ENCODE assay signal across 35 mouse cellular contexts in genomic region chr7:45138403-45138802, GRCm38 (mm10). TPM values are rescaled to one million over a fixed set of nuclear protein-coding genes. Genes with fewer than 3 reads are reported as not detected.
DNase-seq lines count a peak whose midpoint lies in the region; ATAC-seq and TF ChIP-seq lines count a peak whose summit lies in the region.
"Had no signal": no experiment of that assay in that cellular context is flagged by ENCODE, and none has a peak within 500 bp of the region (broad histone marks: within the 10 kb centered on the region; RNA-seq: fewer than 3 reads in every experiment).

No protein-coding gene starts in this region.

- TF ChIP-seq CTCF in gastrocnemius, adult 2 months (IDR thresholded peaks at IDR 0.05), result no peak

- peaks cover 13% of the 10 kb centered on the region; the same call in 1 of the 2 replicates for H3K27me3 ChIP-seq in embryonic facial prominence, embryonic 12.5 days
- H3K27me3 ChIP-seq in embryonic facial prominence, embryonic 10.5 days (replicated peaks; ENCODE audit: low read depth, poor library complexity, severe bottlenecking), result peaks cover 33% of the 10 kb centered on the region
- H3K27me3 ChIP-seq in heart, embryonic 13.5 days (replicated peaks), result peaks cover 7% of the 10 kb centered on the region; the same call in 1 of the 2 replicates
- H3K27me3 ChIP-seq in limb, embryonic 13.5 days, result peaks cover 31% of the 10 kb centered on the region
- H3K27me3 ChIP-seq: embryonic facial prominence, embryonic 15.5 days; midbrain, embryonic 15.5 days; stomach, embryonic 15.5 days had no signal

- no peak overlapping the region for H3K27ac ChIP-seq in embryonic facial prominence, embryonic 12.5 days
- H3K27ac ChIP-seq in embryonic facial prominence, embryonic 10.5 days (replicated peaks), result no peak overlapping the region
- H3K27ac ChIP-seq in heart, embryonic 13.5 days (replicated peaks), result 0 out of 2 replicates have a peak overlapping the region, but pooled peaks have one; percentile 24
- H3K27ac ChIP-seq in limb, embryonic 13.5 days, result no peak overlapping the region
- H3K27ac ChIP-seq in gastrocnemius, adult 2 months, result no peak overlapping the region
- H3K27ac ChIP-seq: embryonic facial prominence, embryonic 15.5 days; heart, adult 2 months; hindbrain, embryonic 10.5 days; hindbrain, embryonic 15.5 days; midbrain, embryonic 15.5 days; neural tube, embryonic 15.5 days; stomach, embryonic 15.5 days had no signal

- H3K4me2 ChIP-seq in embryonic facial prominence, embryonic 12.5 days (replicated peaks), result no peak overlapping the region
- H3K4me2 ChIP-seq in heart, embryonic 13.5 days, result 0 out of 2 replicates have a peak overlapping the region, but pooled peaks have one; percentile 28
- H3K4me2 ChIP-seq in limb, embryonic 13.5 days (replicated peaks), result no peak overlapping the region
- H3K4me2 ChIP-seq: embryonic facial prominence, embryonic 15.5 days; hindbrain, embryonic 15.5 days; lung, embryonic 14.5 days; midbrain, embryonic 15.5 days; neural tube, embryonic 15.5 days; stomach, embryonic 15.5 days had no signal

- H3K4me1 ChIP-seq in embryonic facial prominence, embryonic 12.5 days, result peaks cover 7% of the 10 kb centered on the region; the same call in 1 of the 2 replicates
- peaks cover 24% of the 10 kb centered on the region for H3K4me1 ChIP-seq in embryonic facial prominence, embryonic 10.5 days
- peaks cover 39% of the 10 kb centered on the region for H3K4me1 ChIP-seq in heart, embryonic 13.5 days
- 0 out of 2 replicates have a peak, but pooled peaks cover 7% of the 10 kb centered on the region for H3K4me1 ChIP-seq in limb, embryonic 13.5 days

- no peak for DNase-seq in embryonic facial prominence, embryonic 10.5 days (ENCODE audit: low spot score)
- DNase-seq in heart, adult 9 months (ENCODE audit: low spot score in 2 of 2), result no peak
- peak; percentile 43 for DNase-seq in 416B (ENCODE audit: low read depth)
- no peak for DNase-seq in left cerebral cortex, adult 18-20 months (ENCODE audit: low spot score in 2 of 2)
- no peak for DNase-seq in gastrocnemius, adult 2 months
- DNase-seq: adrenal gland, adult 2 months; adrenal gland, postnatal 36 days; cerebellum, adult 18-20 months; cerebellum, postnatal 10 days; gastrocnemius, postnatal 36 days; heart, adult 2 months; kidney, adult 11 months; kidney, postnatal 14 days; layer of hippocampus, adult 9-11 months; lung, embryonic 14.5 days; lung, postnatal 14 days; retina, postnatal 1 day; right cerebral cortex, postnatal 14 days; thymus, adult 18-20 months; thymus, postnatal 25 days had no signal

- no peaks in the 10 kb centered on the region for H3K9me3 ChIP-seq in embryonic facial prominence, embryonic 12.5 days
- H3K9me3 ChIP-seq in embryonic facial prominence, embryonic 10.5 days, result no peaks in the 10 kb centered on the region
- H3K9me3 ChIP-seq in heart, embryonic 13.5 days, result no peaks in the 10 kb centered on the region
- H3K9me3 ChIP-seq in limb, embryonic 13.5 days, result no peaks in the 10 kb centered on the region
- H3K9me3 ChIP-seq: embryonic facial prominence, embryonic 15.5 days; hindbrain, embryonic 10.5 days; hindbrain, embryonic 15.5 days; midbrain, embryonic 15.5 days; neural tube, embryonic 15.5 days; stomach, embryonic 15.5 days had no signal

- peaks cover 14% of the 10 kb centered on the region for H3K36me3 ChIP-seq in embryonic facial prominence, embryonic 12.5 days
- peaks cover 22% of the 10 kb centered on the region for H3K36me3 ChIP-seq in embryonic facial prominence, embryonic 10.5 days (replicated peaks)
- H3K36me3 ChIP-seq in heart, embryonic 13.5 days, result peaks cover 18% of the 10 kb centered on the region
- peaks cover 21% of the 10 kb centered on the region for H3K36me3 ChIP-seq in limb, embryonic 13.5 days
- H3K36me3 ChIP-seq: hindbrain, embryonic 15.5 days; midbrain, embryonic 15.5 days; neural tube, embryonic 15.5 days had no signal

- 82% methylated on average over 1 of the region's 1 CpGs for WGBS in embryonic facial prominence, embryonic 12.5 days
- 88% methylated on average over 1 of the region's 1 CpGs for WGBS in embryonic facial prominence, embryonic 10.5 days
- 88% methylated on average over 1 of the region's 1 CpGs for WGBS in heart, embryonic 13.5 days
- 79% methylated on average over 1 of the region's 1 CpGs for WGBS in limb, embryonic 13.5 days

- 0 out of 2 replicates have a peak overlapping the region, but pooled peaks have one; percentile 0 for H3K9ac ChIP-seq in embryonic facial prominence, embryonic 12.5 days
- peak overlapping the region; percentile 50 for H3K9ac ChIP-seq in heart, embryonic 13.5 days
- 0 out of 2 replicates have a peak overlapping the region, but pooled peaks have one; percentile 19 for H3K9ac ChIP-seq in limb, embryonic 13.5 days
- H3K9ac ChIP-seq: embryonic facial prominence, embryonic 15.5 days; hindbrain, embryonic 15.5 days; lung, embryonic 14.5 days; midbrain, embryonic 15.5 days; neural tube, embryonic 15.5 days; stomach, embryonic 15.5 days had no signal

- no peak overlapping the region for H3K4me3 ChIP-seq in embryonic facial prominence, embryonic 12.5 days
- no peak overlapping the region for H3K4me3 ChIP-seq in embryonic facial prominence, embryonic 10.5 days
- H3K4me3 ChIP-seq in heart, embryonic 13.5 days, result no peak overlapping the region
- H3K4me3 ChIP-seq in limb, embryonic 13.5 days, result no peak overlapping the region
- no peak overlapping the region for H3K4me3 ChIP-seq in gastrocnemius, adult 2 months
- H3K4me3 ChIP-seq: embryonic facial prominence, embryonic 15.5 days; heart, adult 2 months; hindbrain, embryonic 10.5 days; hindbrain, embryonic 15.5 days; midbrain, embryonic 15.5 days; neural tube, embryonic 15.5 days; stomach, embryonic 15.5 days had no signal

- intact Hi-C loops in gastrocnemius, adult 2 months (cut with DNase I), result loop anchor here (5.0 kb wide), 1 partner anchor 156 kb away; no protein-coding TSS in a partner anchor

- ATAC-seq in embryonic facial prominence, embryonic 12.5 days (ENCODE audit: insufficient number of reproducible peaks, insufficient read depth, low FRiP score, low TSS enrichment), result no peak
- no peak for ATAC-seq in heart, embryonic 13.5 days (ENCODE audit: extremely low read depth, insufficient number of reproducible peaks, low FRiP score, low TSS enrichment)
- ATAC-seq in limb, embryonic 13.5 days (ENCODE audit: low FRiP score, low read depth), result no peak
- ATAC-seq: forebrain, embryonic 14.5 days; inflammation-experienced regulatory T-cells, adult 6 months; midbrain, embryonic 15.5 days had no signal

RNA-seq across cellular contexts. Expression of gene Flt3l, which starts 2.2 kb away (rescaled TPM):
- polyA plus RNA-seq in embryonic facial prominence, embryonic 12.5 days (2016; fragmentation: Nextera tagmentation; extraction: Ambion mirVana), result 0.67 and 1.1 TPM in 2 replicates
- 0.97 and 1.8 TPM in 2 replicates for polyA plus RNA-seq in embryonic facial prominence, embryonic 10.5 days (2016; fragmentation: Nextera tagmentation; extraction: Ambion mirVana)
- polyA plus RNA-seq in heart, embryonic 13.5 days (2015; fragmentation: Nextera tagmentation; extraction: Ambion mirVana), result 0.88 and 1.0 TPM in 2 replicates
- polyA plus RNA-seq in limb, embryonic 13.5 days (2015; fragmentation: Nextera tagmentation; extraction: Ambion mirVana), result 1.0 and 1.2 TPM in 2 replicates
- 1 to 10 TPM; 8.4 to 9.7 TPM for total RNA-seq in left cerebral cortex, adult 18-20 months (2021)
- total RNA-seq in gastrocnemius, adult 2 months (2021), result 1 to 10 TPM; 2.2 to 3.3 TPM

RNA-seq across cellular contexts. Expression of gene Gm45713, which starts 2.4 kb away (rescaled TPM):
- polyA plus RNA-seq in embryonic facial prominence, embryonic 12.5 days (2016; fragmentation: Nextera tagmentation; extraction: Ambion mirVana), result 0.22 and 0.27 TPM in 2 replicates
- polyA plus RNA-seq in embryonic facial prominence, embryonic 10.5 days (2016; fragmentation: Nextera tagmentation; extraction: Ambion mirVana), result 0.31 TPM in 1 of 2 replicates, not detected in the other
- 0.17 TPM in 1 of 2 replicates, not detected in the other for polyA plus RNA-seq in heart, embryonic 13.5 days (2015; fragmentation: Nextera tagmentation; extraction: Ambion mirVana)
- polyA plus RNA-seq in limb, embryonic 13.5 days (2015; fragmentation: Nextera tagmentation; extraction: Ambion mirVana), result 0.60 and 0.75 TPM in 2 replicates
- not detected for total RNA-seq in left cerebral cortex, adult 18-20 months (2021)
- total RNA-seq in gastrocnemius, adult 2 months (2021), result under 1 TPM in 1 of 2 experiments, not detected in 1; 0.26 TPM
- total RNA-seq: adrenal gland, adult 2 months; adrenal gland, postnatal 36 days; common myeloid progenitor, adult 5-6 weeks; gastrocnemius, postnatal 36 days; left cerebral cortex, adult 8-10 months; left cerebral cortex, postnatal 36 days; liver, adult 2 months had no signal
- polyA plus RNA-seq: hindbrain, embryonic 15.5 days; liver, adult 2 months; midbrain, embryonic 15.5 days had no signal

RNA-seq across cellular contexts. Expression of gene Rpl13a, which starts 9.8 kb away (rescaled TPM):
- 1,339 and 1,342 TPM in 2 replicates for polyA plus RNA-seq in embryonic facial prominence, embryonic 12.5 days (2016; fragmentation: Nextera tagmentation; extraction: Ambion mirVana)
- 1,273 and 1,282 TPM in 2 replicates for polyA plus RNA-seq in embryonic facial prominence, embryonic 10.5 days (2016; fragmentation: Nextera tagmentation; extraction: Ambion mirVana)
- 688 and 785 TPM in 2 replicates for polyA plus RNA-seq in heart, embryonic 13.5 days (2015; fragmentation: Nextera tagmentation; extraction: Ambion mirVana)
- polyA plus RNA-seq in limb, embryonic 13.5 days (2015; fragmentation: Nextera tagmentation; extraction: Ambion mirVana), result 1,305 and 1,326 TPM in 2 replicates
- 100 to 1,000 TPM; 712 to 811 TPM for total RNA-seq in left cerebral cortex, adult 18-20 months (2021)
- total RNA-seq in gastrocnemius, adult 2 months (2021), result 100 to 1,000 TPM; 552 to 624 TPM

RNA-seq across cellular contexts. Expression of gene Rps11, which starts 14.2 kb away (rescaled TPM):
- 1,448 and 1,491 TPM in 2 replicates for polyA plus RNA-seq in embryonic facial prominence, embryonic 12.5 days (2016; fragmentation: Nextera tagmentation; extraction: Ambion mirVana)
- 1,885 and 1,917 TPM in 2 replicates for polyA plus RNA-seq in embryonic facial prominence, embryonic 10.5 days (2016; fragmentation: Nextera tagmentation; extraction: Ambion mirVana)
- polyA plus RNA-seq in heart, embryonic 13.5 days (2015; fragmentation: Nextera tagmentation; extraction: Ambion mirVana), result 982 and 1,095 TPM in 2 replicates
- 1,512 and 1,535 TPM in 2 replicates for polyA plus RNA-seq in limb, embryonic 13.5 days (2015; fragmentation: Nextera tagmentation; extraction: Ambion mirVana)
- 100 to 1,000 TPM; 474 to 479 TPM for total RNA-seq in left cerebral cortex, adult 18-20 months (2021)
- total RNA-seq in gastrocnemius, adult 2 months (2021), result 100 to 1,000 TPM; 457 to 518 TPM

RNA-seq across cellular contexts. Expression of gene Pih1d1, which starts 15.7 kb away (rescaled TPM):
- 90.4 and 93.0 TPM in 2 replicates for polyA plus RNA-seq in embryonic facial prominence, embryonic 12.5 days (2016; fragmentation: Nextera tagmentation; extraction: Ambion mirVana)
- polyA plus RNA-seq in embryonic facial prominence, embryonic 10.5 days (2016; fragmentation: Nextera tagmentation; extraction: Ambion mirVana), result 99.6 and 103 TPM in 2 replicates
- 82.2 and 89.3 TPM in 2 replicates for polyA plus RNA-seq in heart, embryonic 13.5 days (2015; fragmentation: Nextera tagmentation; extraction: Ambion mirVana)
- 86.9 and 87.1 TPM in 2 replicates for polyA plus RNA-seq in limb, embryonic 13.5 days (2015; fragmentation: Nextera tagmentation; extraction: Ambion mirVana)
- total RNA-seq in left cerebral cortex, adult 18-20 months (2021), result 10 to 100 TPM; 46.7 to 51.7 TPM
- total RNA-seq in gastrocnemius, adult 2 months (2021), result 10 to 100 TPM; 34.7 to 39.7 TPM

Comparison
In these comparisons a context has a peak if more than half of its experiments do, and no peak if none do; other contexts are left out.
1. H3K9ac ChIP-seq: peak in every context shown above with its lines; median percentile 50 in heart, embryonic 13.5 days; 19 in limb, embryonic 13.5 days; 0 in embryonic facial prominence, embryonic 12.5 days.